Mouse (Mus musculus) liver, embryonic 14.5 days (tissue): ENCODE results near the gene Dusp15.

Experiments
- CTCF ChIP-seq: IDR thresholded peaks from 2 replicates; pipeline ENCODE4 v1.5.1; 2016; ENCODE audit warnings: antibody characterized with exemption, low read depth, control low read depth
- EP300 ChIP-seq: IDR thresholded peaks from 2 replicates; pipeline ENCODE4 v1.6.1; 2016; ENCODE audit warnings: antibody characterized with exemption, low read depth

- no peak for TF ChIP-seq EP300
- no peak for TF ChIP-seq CTCF
These were observed 41.6 kb downstream of the Dusp15 start for GRCm38 (mm10) chr2:152909848-152910247.
